Mouse (Mus musculus) MEL-GATA-1-ER (cell line): ENCODE data around the gene Patl1.
"Not testable (repeated sequence)": the region's sequence is repeated elsewhere in the genome, so short reads cannot be mapped to it uniquely, and the experiment has no call there.

Experiments
- DNase-seq: peaks from one replicate; pipeline ENCODE4 v3.0.0-alpha.2; 2012; ENCODE audit warnings: low read depth; ENCODE audit errors: extremely low read depth

Patl1 gene

GRCm38 (mm10) chr19:11966201-11966636 lies 54.0 kb downstream of the Patl1 start:
- DNase-seq: peak; percentile 32

GRCm38 (mm10) chr19:11969155-11970050 lies 57.2 kb downstream of the Patl1 start:
- no peak for DNase-seq

- no peak for DNase-seq
These were observed 61.5 kb downstream of the Patl1 start for GRCm38 (mm10) chr19:11973511-11974222.

- DNase-seq: no peak
These were observed 62.0 kb downstream of the Patl1 start for GRCm38 (mm10) chr19:11974223-11974540.

GRCm38 (mm10) chr19:11975683-11976082 lies 63.5 kb downstream of the Patl1 start:
- no peak for DNase-seq

- DNase-seq: no peak
These were observed 65.2 kb downstream of the Patl1 start for GRCm38 (mm10) chr19:11977363-11977762.

GRCm38 (mm10) chr19:11980471-11980870 lies 68.3 kb downstream of the Patl1 start:
- no peak for DNase-seq

GRCm38 (mm10) chr19:11984614-11985013 lies 72.4 kb downstream of the Patl1 start:
- not testable (repeated sequence) for DNase-seq

GRCm38 (mm10) chr19:11987841-11988240 lies 75.6 kb downstream of the Patl1 start:
- DNase-seq: no peak

- no peak for DNase-seq
These were observed 77.1 kb downstream of the Patl1 start for GRCm38 (mm10) chr19:11989334-11989733.

- no peak for DNase-seq
These were observed 79.8 kb downstream of the Patl1 start for GRCm38 (mm10) chr19:11992034-11992433.

GRCm38 (mm10) chr19:11992441-11993029 lies 80.3 kb downstream of the Patl1 start:
- no peak for DNase-seq
